Mouse (Mus musculus) macrophage (primary cell): ENCODE results near the gene Fbxo34. TPM values are rescaled to one million over a fixed set of nuclear protein-coding genes. Genes with fewer than 3 reads are reported as not detected.

Experiments
- H3K27ac ChIP-seq: fragments of 350-480 bp; formaldehyde crosslinking; 2 replicates; pipeline ENCODE4 v1.9.0; 2021
- H3K36me3 ChIP-seq: fragments of 350-480 bp; formaldehyde crosslinking; 2 replicates; pipeline ENCODE4 v1.9.0; 2021; ENCODE audit errors: inconsistent target
- H3K4me3 ChIP-seq: fragments of 350-480 bp; formaldehyde crosslinking; 2 replicates; pipeline ENCODE4 v1.9.0; 2021; ENCODE audit errors: inconsistent target
- H3K79me2 ChIP-seq: fragments of 350-480 bp; formaldehyde crosslinking; 2 replicates; pipeline ENCODE4 v1.9.0; 2021; ENCODE audit errors: inconsistent target
- WGBS: methylation state at CpG from one replicate; pipeline ENCODE4 v1.1.7; 2026; ENCODE audit warnings: inconsistent platforms; ENCODE audit not compliant: missing documents; 5-methylcytosine and 5-hydroxymethylcytosine counted together
- polyA plus RNA-seq: library from polyadenylated mRNA; stranded (reverse); fragments of 250-400 nt; gene quantifications from 3 replicates; pipeline ENCODE4 v1.2.4, GENCODE M21; 2018; ENCODE audit warnings: inconsistent platforms

Fbxo34 gene
- polyA plus RNA-seq, 1 experiment from 2014 or later = 16.6 TPM

GRCm38 (mm10) chr14:47488732-47489131 lies 38.5 kb downstream of the Fbxo34 start:
- peaks cover 100% of the 10 kb centered on the region for H3K79me2 ChIP-seq
- H3K36me3 ChIP-seq = no peaks in the 10 kb centered on the region
- 89% methylated on average over 7 of the region's 7 CpGs for WGBS
- no peak overlapping the region for H3K4me3 ChIP-seq
- H3K27ac ChIP-seq = no peak overlapping the region

- Histone ChIP-seq H3K79me2 (peaks cover 100% of the 10 kb centered on the region), H3K4me3 (no peak overlapping the region), H3K27ac (no peak overlapping the region), H3K36me3 (no peaks in the 10 kb centered on the region)
- 79% methylated on average over 10 of the region's 10 CpGs for WGBS
Measured at GRCm38 (mm10) chr14:47489310-47490097, 39.3 kb downstream of the Fbxo34 start.

DNA sequence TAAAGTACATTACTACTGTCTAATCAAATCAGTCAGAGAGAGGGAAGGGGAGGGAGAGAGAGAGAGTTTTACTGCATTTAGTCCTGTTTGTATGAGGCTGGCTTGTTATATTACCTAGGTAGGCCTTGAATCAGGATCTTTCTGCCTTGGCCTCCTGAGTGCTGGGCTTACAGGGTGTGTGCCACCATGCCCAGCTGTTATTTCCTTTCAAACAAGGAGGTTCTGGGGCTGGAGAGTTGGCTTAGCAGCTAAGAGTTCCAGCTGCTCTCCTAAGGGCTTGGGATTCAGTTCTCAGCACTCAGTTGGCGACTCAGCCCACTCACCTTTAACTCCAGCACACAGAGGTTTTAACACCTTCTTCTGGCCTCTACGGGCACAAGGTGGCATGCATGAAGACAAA lies 40.5 kb downstream of the Fbxo34 start:
- Histone ChIP-seq H3K79me2 (peaks cover 100% of the 10 kb centered on the region), H3K36me3 (no peaks in the 10 kb centered on the region), H3K4me3 (no peak overlapping the region), H3K27ac (no peak overlapping the region)
- WGBS = 100% methylated on average over 2 of the region's 2 CpGs

- WGBS = 83% methylated on average over 2 of the region's 2 CpGs
- no peak overlapping the region for H3K27ac ChIP-seq
- no peaks in the 10 kb centered on the region for H3K36me3 ChIP-seq
- H3K79me2 ChIP-seq = peaks cover 100% of the 10 kb centered on the region
- no peak overlapping the region for H3K4me3 ChIP-seq
Measured at GRCm38 (mm10) chr14:47493592-47494361, 43.6 kb downstream of the Fbxo34 start.

GRCm38 (mm10) chr14:47495951-47496350 lies 45.7 kb downstream of the Fbxo34 start:
- no peaks in the 10 kb centered on the region for H3K36me3 ChIP-seq
- H3K4me3 ChIP-seq = no peak overlapping the region
- H3K27ac ChIP-seq = no peak overlapping the region
- 95% methylated on average over 3 of the region's 3 CpGs for WGBS
- H3K79me2 ChIP-seq = peaks cover 98% of the 10 kb centered on the region

- 97% methylated on average over 3 of the region's 3 CpGs for WGBS
- H3K27ac ChIP-seq = no peak overlapping the region
- H3K36me3 ChIP-seq = no peaks in the 10 kb centered on the region
- peaks cover 98% of the 10 kb centered on the region for H3K79me2 ChIP-seq
- no peak overlapping the region for H3K4me3 ChIP-seq
Measured at GRCm38 (mm10) chr14:47497166-47497565, 46.9 kb downstream of the Fbxo34 start.

DNA sequence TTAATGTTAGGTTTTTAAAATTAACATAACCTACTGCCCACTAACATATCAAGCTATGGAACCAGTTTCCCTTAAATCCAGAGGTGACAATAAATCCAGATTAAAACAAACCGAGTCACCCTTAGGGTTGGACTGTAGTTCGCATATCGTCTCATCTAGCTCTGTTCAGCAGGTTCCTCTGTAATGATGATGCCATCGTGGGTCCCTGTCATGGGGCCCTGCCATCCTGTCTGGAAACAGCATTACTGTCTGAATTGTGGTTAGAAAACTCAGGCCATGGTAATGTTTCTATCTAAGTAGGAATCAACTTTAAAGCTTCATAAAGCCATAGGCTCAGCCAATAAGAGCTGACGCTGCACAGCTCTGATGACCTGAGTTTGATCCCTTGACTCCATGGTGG lies 48.4 kb downstream of the Fbxo34 start:
- Histone ChIP-seq H3K79me2 (peaks cover 98% of the 10 kb centered on the region), H3K36me3 (no peaks in the 10 kb centered on the region), H3K27ac (no peak overlapping the region), H3K4me3 (no peak overlapping the region)
- WGBS = 82% methylated on average over 5 of the region's 5 CpGs

DNA sequence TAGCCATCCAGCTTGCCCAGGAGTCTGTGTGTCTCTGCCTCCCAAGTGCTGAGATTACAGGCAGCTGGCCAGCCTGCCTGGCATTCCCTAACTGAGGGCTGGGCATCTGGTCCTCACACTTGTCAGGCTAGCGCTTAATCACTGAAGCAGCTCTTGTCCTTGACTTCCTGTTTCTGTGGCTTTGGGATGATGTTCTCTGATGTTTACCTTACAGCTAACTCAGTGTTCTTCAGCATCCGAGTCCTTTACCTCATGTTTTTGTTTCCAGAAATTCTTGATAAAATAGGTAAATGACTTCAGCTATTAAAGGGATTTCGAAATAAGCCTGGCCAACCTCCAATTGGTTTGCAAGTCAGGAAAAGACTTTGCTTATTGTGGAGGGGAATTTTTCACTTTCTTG lies 53.8 kb downstream of the Fbxo34 start:
- Histone ChIP-seq H3K36me3 (no peaks in the 10 kb centered on the region), H3K27ac (no peak overlapping the region), H3K79me2 (peaks cover 95% of the 10 kb centered on the region), H3K4me3 (no peak overlapping the region)
- WGBS = 85% methylated on average over 3 of the region's 3 CpGs

GRCm38 (mm10) chr14:47506676-47507075 lies 56.5 kb downstream of the Fbxo34 start:
- Histone ChIP-seq H3K79me2 (peaks cover 96% of the 10 kb centered on the region), H3K27ac (no peak overlapping the region), H3K36me3 (no peaks in the 10 kb centered on the region), H3K4me3 (no peak overlapping the region)
- 72% methylated on average over 5 of the region's 5 CpGs for WGBS

GRCm38 (mm10) chr14:47508035-47508434 lies 57.8 kb downstream of the Fbxo34 start:
- Histone ChIP-seq H3K79me2 (peaks cover 96% of the 10 kb centered on the region), H3K36me3 (no peaks in the 10 kb centered on the region), H3K27ac (no peak overlapping the region), H3K4me3 (no peak overlapping the region)

DNA sequence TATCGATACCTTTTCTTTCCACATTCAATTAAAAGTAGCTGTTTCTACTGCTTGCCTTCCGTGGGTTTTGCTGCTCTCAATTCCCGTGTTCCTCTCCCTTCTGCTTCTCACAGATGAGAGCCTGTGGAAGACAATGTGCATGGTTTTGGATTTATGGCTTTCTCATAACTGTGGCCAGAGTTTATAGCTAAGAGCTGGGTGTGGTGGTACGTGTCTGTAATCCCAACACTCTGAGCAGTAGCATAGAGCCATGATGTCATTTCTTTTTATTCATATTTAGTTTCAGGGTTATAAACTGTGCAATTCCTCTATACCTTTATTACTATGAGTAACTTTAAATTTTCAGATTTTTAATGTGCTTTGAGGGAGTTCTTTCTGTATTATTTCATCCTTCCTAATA lies 60.0 kb downstream of the Fbxo34 start:
- Histone ChIP-seq H3K36me3 (no peaks in the 10 kb centered on the region), H3K4me3 (no peak overlapping the region), H3K79me2 (peaks cover 88% of the 10 kb centered on the region), H3K27ac (no peak overlapping the region)
- 98% methylated on average over 4 of the region's 4 CpGs for WGBS

GRCm38 (mm10) chr14:47513606-47514005 lies 63.4 kb downstream of the Fbxo34 start:
- no peak overlapping the region for H3K4me3 ChIP-seq
- 36% methylated on average over 3 of the region's 3 CpGs for WGBS
- peaks cover 91% of the 10 kb centered on the region for H3K79me2 ChIP-seq
- no peak overlapping the region for H3K27ac ChIP-seq
- H3K36me3 ChIP-seq = no peaks in the 10 kb centered on the region

DNA sequence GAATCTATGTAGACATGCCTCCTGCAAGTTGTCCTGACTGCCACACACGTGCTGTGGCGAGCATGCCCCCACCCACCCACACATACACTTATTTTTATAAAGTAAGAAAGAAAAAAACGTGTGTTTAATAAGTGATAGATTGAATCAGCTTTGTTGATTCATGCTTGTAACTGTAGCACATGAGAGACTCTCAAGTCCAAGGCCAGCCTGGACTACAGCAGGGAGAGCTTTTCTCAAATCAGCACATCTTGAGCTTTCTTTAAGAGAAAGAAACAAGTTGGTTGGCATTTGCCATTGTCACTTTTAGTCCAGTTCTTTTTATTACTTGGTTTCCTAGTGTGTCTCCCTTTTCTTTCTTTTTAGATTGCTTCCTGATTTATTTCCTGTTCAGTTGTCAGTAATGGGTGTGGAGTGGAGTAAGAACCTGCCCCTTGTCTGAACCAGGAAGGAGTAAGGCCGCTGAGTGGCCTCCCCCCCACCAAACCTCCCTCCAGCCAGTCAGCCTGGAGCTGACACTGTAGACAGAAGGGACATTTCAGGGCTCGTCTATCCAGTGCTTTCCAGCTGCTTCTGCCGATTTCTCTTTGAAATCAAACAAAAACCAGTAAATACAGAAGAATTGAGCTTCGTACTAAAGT lies 64.7 kb downstream of the Fbxo34 start:
- peaks cover 91% of the 10 kb centered on the region for H3K79me2 ChIP-seq
- WGBS = 30% methylated on average over 7 of the region's 7 CpGs
- no peak overlapping the region for H3K4me3 ChIP-seq
- H3K36me3 ChIP-seq = no peaks in the 10 kb centered on the region
- H3K27ac ChIP-seq = peak overlapping the region; percentile 53

DNA sequence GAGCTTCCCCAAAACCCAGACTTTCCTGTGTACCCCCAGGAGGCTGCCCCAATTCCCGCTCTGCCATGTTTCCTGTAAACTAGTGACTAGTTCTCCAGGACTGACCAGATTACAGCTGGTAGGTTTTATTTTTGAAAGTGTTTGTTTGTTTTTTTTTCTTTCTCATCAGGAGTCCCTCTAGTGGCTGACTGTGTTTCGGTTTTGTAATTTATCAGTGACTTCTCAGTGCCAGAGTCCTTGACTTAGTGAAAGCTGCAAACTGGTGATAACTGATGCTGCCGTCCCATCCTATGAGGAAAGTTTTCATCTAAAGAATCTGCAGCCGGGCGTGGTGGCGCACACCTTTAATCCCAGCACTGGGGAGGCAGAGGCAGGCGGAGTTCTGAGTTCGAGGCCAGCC lies 65.4 kb downstream of the Fbxo34 start:
- Histone ChIP-seq H3K4me3 (no peak overlapping the region), H3K27ac (peak overlapping the region; percentile 53)
- WGBS = 88% methylated on average over 8 of the region's 8 CpGs

GRCm38 (mm10) chr14:47516755-47517154 lies 66.5 kb downstream of the Fbxo34 start:
- Histone ChIP-seq H3K27ac (no peak overlapping the region), H3K79me2 (peaks cover 91% of the 10 kb centered on the region), H3K4me3 (no peak overlapping the region), H3K36me3 (no peaks in the 10 kb centered on the region)
- 93% methylated on average over 6 of the region's 6 CpGs for WGBS

More for the DNA sequence above, 65.4 kb downstream of the Fbxo34 start:
- Histone ChIP-seq H3K79me2 (peaks cover 91% of the 10 kb centered on the region), H3K36me3 (no peaks in the 10 kb centered on the region)
